Mouse (Mus musculus) ES-E14 (cell line): ENCODE results near the gene Get4. TPM values are rescaled to one million over a fixed set of nuclear protein-coding genes. Genes with fewer than 3 reads are reported as not detected.

ENCODE experiments used
- DNase-seq: peaks from one replicate; pipeline ENCODE4 v3.0.0-alpha.2; 2013; ENCODE audit warnings: low read depth, low spot score
- H3K27ac ChIP-seq: 2 replicates; pipeline ENCODE4 v1.5.1; 2012; ENCODE audit warnings: low read depth, mild to moderate bottlenecking, low read length, moderate library complexity, mixed read lengths; ENCODE audit not compliant: poor library complexity, insufficient read depth, severe bottlenecking
- H3K36me3 ChIP-seq: 2 replicates; pipeline ENCODE4 v1.6.1; 2012; ENCODE audit warnings: mild to moderate bottlenecking, low read length, moderate library complexity, mixed read lengths; ENCODE audit not compliant: control insufficient read depth, poor library complexity, insufficient read depth, severe bottlenecking
- H3K4me1 ChIP-seq, 2 experiments: fragments of 150-350 bp in 1 of 2; sonication (generic) in 1 of 2; 2 replicates each; pipeline ENCODE4 v1.6.1; 2012; ENCODE audit warnings: low read length in 2 of 2, mild to moderate bottlenecking in 1 of 2, mixed read lengths in 1 of 2; ENCODE audit not compliant: control insufficient read depth in 2 of 2, insufficient read depth in 2 of 2, poor library complexity in 1 of 2
- H3K4me3 ChIP-seq, 2 experiments: fragments of 150-350 bp in 1 of 2; sonication (generic) in 1 of 2; 2 replicates each; pipeline ENCODE4 v1.5.1; 2012; ENCODE audit warnings: low read length in 2 of 2, low read depth in 1 of 2, mild to moderate bottlenecking in 1 of 2, mixed read lengths in 1 of 2; ENCODE audit not compliant: insufficient read depth in 1 of 2, poor library complexity in 1 of 2, severe bottlenecking in 1 of 2
- H3K9ac ChIP-seq: 2 replicates; pipeline ENCODE4 v1.6.1; 2012; ENCODE audit warnings: low read depth, mild to moderate bottlenecking, low read length, mixed read lengths; ENCODE audit not compliant: poor library complexity, insufficient read depth, severe bottlenecking
- H3K9me3 ChIP-seq: fragments of 150-350 bp; sonication (generic); 2 replicates; pipeline ENCODE4 v1.6.1; 2012; ENCODE audit warnings: low read depth, mild to moderate bottlenecking, low read length; ENCODE audit not compliant: control insufficient read depth, insufficient read depth
- CHD2 ChIP-seq: IDR thresholded peaks from 2 replicates; pipeline ENCODE4 v1.6.1; 2014; ENCODE audit warnings: mild to moderate bottlenecking, low read depth, low read length, inconsistent platforms
- HCFC1 ChIP-seq: IDR thresholded peaks from 2 replicates; pipeline ENCODE4 v1.6.1; 2012; ENCODE audit warnings: low read length, inconsistent platforms, borderline replicate concordance; ENCODE audit not compliant: insufficient read depth
- MAFK ChIP-seq: IDR thresholded peaks from 2 replicates; pipeline ENCODE4 v1.6.1; 2014; ENCODE audit warnings: mild to moderate bottlenecking, low read depth, low read length, inconsistent platforms; ENCODE audit not compliant: insufficient read depth
- ZC3H11A ChIP-seq: IDR thresholded peaks from 2 replicates; pipeline ENCODE4 v1.6.1; 2012; ENCODE audit warnings: low read depth, mild to moderate bottlenecking, inconsistent platforms, low read length, borderline replicate concordance
- ZNF384 ChIP-seq: IDR thresholded peaks from 2 replicates; pipeline ENCODE4 v1.6.1; 2012; ENCODE audit warnings: low read depth, low read length, inconsistent platforms
- in situ Hi-C, 2 experiments: fragments of 600-800 bp; cut with MboI; formaldehyde crosslinking; loops; one replicate each; pipeline ENCODE4 v1.15.1; 2025; ENCODE audit warnings: low sequenced_read_pairs in 2 of 2, inconsistent platforms in 1 of 2; ENCODE audit not compliant: unreplicated experiment in 2 of 2
- total RNA-seq: library from RNA; depleted of rRNA; stranded (reverse); fragments of 300-350 nt; gene quantifications from 2 replicates; pipeline ENCODE4 v1.2.3, GENCODE M21; 2012

The Get4 gene
- total RNA-seq, 1 experiment: 140 TPM

GRCm38 (mm10) chr5:139208183-139208582, 43.9 kb upstream of the Get4 start:
- Histone ChIP-seq H3K36me3 (peaks cover 11% of the 10 kb centered on the region; the same call in 1 of the 2 replicates), H3K4me3 (no peak overlapping the region), H3K27ac (no peak overlapping the region), H3K9me3 (no peaks in the 10 kb centered on the region), H3K4me1 (peaks cover 0 to 13% of the 10 kb centered on the region in 2 experiments; a peak in 3 of 4 replicates), H3K9ac (no peak overlapping the region)
- in situ Hi-C loops: no loop called here
- TF ChIP-seq HCFC1 (no peak), CHD2 (no peak), MAFK (no peak), ZNF384 (no peak), ZC3H11A (no peak)
- DNase-seq: no peak

DNA sequence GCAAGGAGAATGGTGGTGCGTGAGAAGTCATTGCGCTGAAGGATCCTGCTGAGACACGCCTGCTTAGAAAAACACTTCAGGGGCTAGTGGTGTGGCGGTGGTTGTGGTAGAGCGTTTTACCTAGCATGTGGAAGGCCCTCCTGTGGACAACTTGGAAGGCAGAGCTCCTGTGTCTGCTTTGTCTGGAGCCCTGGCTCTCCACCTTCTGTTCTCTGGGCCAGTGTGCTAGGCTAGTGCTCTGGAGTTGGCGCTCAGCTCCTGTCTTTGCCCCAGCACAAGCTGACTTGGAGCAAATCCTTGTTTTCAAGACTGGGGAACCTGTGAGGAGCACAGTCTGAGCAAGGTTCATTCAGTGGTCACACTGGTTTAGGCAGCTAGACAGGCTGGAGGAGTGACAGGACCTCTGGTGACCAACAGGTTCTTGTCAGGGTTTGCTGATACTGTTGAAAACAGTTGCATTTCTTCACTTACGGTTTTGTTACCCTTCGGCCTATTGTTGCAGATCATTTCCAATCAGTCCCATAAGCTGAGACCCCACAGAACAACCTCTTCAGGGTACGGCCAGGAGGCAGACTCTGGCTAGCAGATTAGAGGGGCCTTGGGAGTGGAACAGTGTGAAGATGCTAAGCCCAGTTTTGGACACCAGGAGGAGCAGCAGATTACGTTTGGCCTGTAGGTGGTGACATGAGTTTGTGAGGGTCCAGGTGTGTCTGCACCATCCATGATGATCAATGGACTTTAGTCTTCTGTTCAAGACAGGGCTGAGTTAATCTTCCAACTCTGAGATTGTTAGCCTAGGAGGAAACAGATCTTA, 43.0 kb upstream of the Get4 start:
- in situ Hi-C loops: no loop called here
- H3K4me3 ChIP-seq: no peak overlapping the region
- H3K27ac ChIP-seq: no peak overlapping the region
- no peaks in the 10 kb centered on the region for H3K9me3 ChIP-seq
- peaks cover 0 to 13% of the 10 kb centered on the region in 2 experiments; a peak in 3 of 4 replicates for H3K4me1 ChIP-seq
- TF ChIP-seq HCFC1: no peak
- no peak for TF ChIP-seq CHD2
- TF ChIP-seq MAFK: no peak
- TF ChIP-seq ZC3H11A: no peak
- no peak for TF ChIP-seq ZNF384
- H3K36me3 ChIP-seq: peaks cover 11% of the 10 kb centered on the region; the same call in 1 of the 2 replicates
- DNase-seq: no peak
- H3K9ac ChIP-seq: no peak overlapping the region

DNA sequence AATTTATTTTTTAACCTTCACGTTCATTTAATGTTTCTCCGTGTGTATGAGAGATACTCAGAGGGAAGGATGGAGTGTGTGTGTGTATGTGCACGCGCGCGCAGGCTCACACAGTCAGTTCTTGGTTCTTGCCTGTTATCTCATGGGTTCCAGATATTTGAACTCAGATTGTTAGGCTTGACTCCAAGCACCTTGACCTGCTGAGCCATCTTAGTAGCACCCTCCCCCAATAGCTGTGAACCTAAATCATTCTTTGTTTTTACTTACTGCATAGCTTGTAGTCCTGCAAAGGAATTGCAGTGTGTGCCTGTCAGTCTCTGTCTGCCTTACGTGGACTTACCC, 42.5 kb upstream of the Get4 start:
- peaks cover 11% of the 10 kb centered on the region; the same call in 1 of the 2 replicates for H3K36me3 ChIP-seq
- no peak overlapping the region for H3K27ac ChIP-seq
- DNase-seq: no peak
- H3K4me1 ChIP-seq: peaks cover 0 to 13% of the 10 kb centered on the region in 2 experiments; a peak in 3 of 4 replicates
- H3K4me3 ChIP-seq: no peak overlapping the region
- TF ChIP-seq ZC3H11A (no peak), MAFK (no peak), ZNF384 (no peak), HCFC1 (no peak), CHD2 (no peak)
- in situ Hi-C loops: no loop called here
- H3K9ac ChIP-seq: no peak overlapping the region
- no peaks in the 10 kb centered on the region for H3K9me3 ChIP-seq

GRCm38 (mm10) chr5:139211737-139212385, 40.3 kb upstream of the Get4 start:
- H3K9me3 ChIP-seq: no peaks in the 10 kb centered on the region
- no peak overlapping the region for H3K27ac ChIP-seq
- DNase-seq: no peak
- peaks cover 29% of the 10 kb centered on the region; the same call in 1 of the 2 replicates for H3K36me3 ChIP-seq
- H3K9ac ChIP-seq: no peak overlapping the region
- no peak for TF ChIP-seq MAFK
- no peak for TF ChIP-seq ZNF384
- no peak for TF ChIP-seq CHD2
- TF ChIP-seq ZC3H11A: no peak
- peaks cover 0 to 6% of the 10 kb centered on the region in 2 experiments; a peak in 2 of 4 replicates for H3K4me1 ChIP-seq
- in situ Hi-C loops: no loop called here
- H3K4me3 ChIP-seq: no peak overlapping the region
